Mouse (Mus musculus): ENCODE results near the gene Zfp105.

- TF ChIP-seq CTCF (IDR thresholded peaks at IDR 0.05; ENCODE audit: extremely low read depth, insufficient read depth, insufficient read length, insufficient replicate concordance) (no peak), POLR2A (IDR thresholded peaks at IDR 0.05; ENCODE audit: low read depth, low read length) (no peak)
Observed at GRCm38 (mm10) chr9:122902717-122903535, 19.9 kb upstream of the Zfp105 start.
